ENCODE assay signal across 25 mouse cellular contexts in genomic region chr4:32408535-32408934, GRCm38 (mm10).
A peak's percentile ranks its signal among the peaks of the same experiment; 100 is the strongest.
DNase-seq lines count a peak whose midpoint lies in the region; ATAC-seq and TF ChIP-seq lines count a peak whose summit lies in the region.
"Had no signal": no experiment of that assay in that cellular context is flagged by ENCODE, and none has a peak within 500 bp of the region (broad histone marks: within the 10 kb centered on the region; RNA-seq: fewer than 3 reads in every experiment).

No protein-coding gene starts in this region.

- peak overlapping the region; percentile 24; the same call in 1 of the 2 replicates for H3K27ac ChIP-seq in kidney, adult 2 months (ENCODE audit: insufficient read depth, low read depth, low read length)
- no peak overlapping the region for H3K27ac ChIP-seq in midbrain, embryonic 10.5 days (replicated peaks)
- H3K27ac ChIP-seq: embryonic facial prominence, embryonic 13.5 days; forebrain, embryonic 10.5 days; forebrain, embryonic 12.5 days had no signal

- no peak overlapping the region for H3K4me3 ChIP-seq in kidney, adult 2 months (ENCODE audit: insufficient read depth, low read depth, low read length)
- H3K4me3 ChIP-seq in myocyte = no peak overlapping the region
- H3K4me3 ChIP-seq in midbrain, embryonic 10.5 days = no peak overlapping the region
- H3K4me3 ChIP-seq: embryonic facial prominence, embryonic 13.5 days; embryonic facial prominence, embryonic 15.5 days; erythroblast, embryonic 14.5 days; forebrain, embryonic 10.5 days; forebrain, embryonic 12.5 days had no signal

- no peaks in the 10 kb centered on the region for H3K27me3 ChIP-seq in kidney, adult 2 months (replicated peaks; ENCODE audit: control insufficient read depth, insufficient read depth, low read length)
- no peaks in the 10 kb centered on the region for H3K27me3 ChIP-seq in myocyte (ENCODE audit: control insufficient read depth, insufficient read depth, insufficient read length)
- H3K27me3 ChIP-seq in midbrain, embryonic 10.5 days (ENCODE audit: low read depth, poor library complexity, severe bottlenecking) = no peaks in the 10 kb centered on the region
- H3K27me3 ChIP-seq: embryonic facial prominence, embryonic 13.5 days; embryonic facial prominence, embryonic 15.5 days; forebrain, embryonic 12.5 days had no signal

- no peak for TF ChIP-seq CTCF in kidney, adult 2 months (conservative IDR thresholded peaks at IDR 0.05; ENCODE audit: insufficient read depth, insufficient read length, low read depth, low read length)

- H3K4me1 ChIP-seq in kidney, adult 2 months (ENCODE audit: control insufficient read depth, insufficient read depth, low read length) = peaks cover 11% of the 10 kb centered on the region
- peaks cover 17% of the 10 kb centered on the region for H3K4me1 ChIP-seq in midbrain, embryonic 10.5 days

- H3K9me3 ChIP-seq in midbrain, embryonic 10.5 days (replicated peaks) = no peaks in the 10 kb centered on the region
- H3K9me3 ChIP-seq: embryonic facial prominence, embryonic 13.5 days; embryonic facial prominence, embryonic 15.5 days; forebrain, embryonic 10.5 days; forebrain, embryonic 12.5 days; G1E had no signal

- H3K36me3 ChIP-seq in kidney, adult 2 months (ENCODE audit: control insufficient read depth, insufficient read depth, low read length) = no peaks in the 10 kb centered on the region
- no peaks in the 10 kb centered on the region for H3K36me3 ChIP-seq in myocyte (ENCODE audit: control insufficient read depth, insufficient read depth)
- H3K36me3 ChIP-seq in midbrain, embryonic 10.5 days = no peaks in the 10 kb centered on the region
- H3K36me3 ChIP-seq: embryonic facial prominence, embryonic 13.5 days; embryonic facial prominence, embryonic 15.5 days; forebrain, embryonic 10.5 days; forebrain, embryonic 12.5 days; G1E had no signal

- no peak for ATAC-seq in megakaryocyte progenitor cell, adult 5-6 weeks (replicated peaks; ENCODE audit: poor library complexity)
- ATAC-seq: activated CD4-positive, CD25-positive, alpha-beta regulatory T cell, adult 4 months; CD4-positive, CD25-positive, alpha-beta regulatory T cell, adult 4 months had no signal

- TF ChIP-seq POLR2A in kidney, adult 2 months (IDR thresholded peaks at IDR 0.05; ENCODE audit: low read depth, low read length) = no peak
- TF ChIP-seq POLR2A in myocyte (IDR thresholded peaks at IDR 0.05; ENCODE audit: insufficient read length, low read depth) = no peak

- 95% methylated on average over 8 of the region's 8 CpGs for WGBS in kidney, adult 2 months
- WGBS in midbrain, embryonic 10.5 days = 94% methylated on average over 8 of the region's 8 CpGs

- H3K79me2 ChIP-seq in myocyte (ENCODE audit: control insufficient read depth, insufficient read depth) = no peaks in the 10 kb centered on the region

- H3ac ChIP-seq in myocyte (ENCODE audit: control insufficient read depth, insufficient read length) = no peak overlapping the region

- no peak overlapping the region for H3K4me2 ChIP-seq in myocyte (ENCODE audit: low read depth)
- H3K4me2 ChIP-seq: embryonic facial prominence, embryonic 13.5 days; embryonic facial prominence, embryonic 15.5 days; forebrain, embryonic 12.5 days had no signal

- no peak for DNase-seq in kidney, adult 2 months
- no peak for DNase-seq in kidney, postnatal 10 days
- DNase-seq in 416B (ENCODE audit: low read depth) (peak; percentile 35), NIH3T3 (ENCODE audit: low read depth) (peak; percentile 63)
- no peak for DNase-seq in urinary bladder, postnatal 14 days (ENCODE audit: low spot score)
- no peak for DNase-seq in midbrain, embryonic 10.5 days (ENCODE audit: low spot score)
- DNase-seq: adrenal gland, adult 2 months; adrenal gland, postnatal 10 days; adrenal gland, postnatal 25 days; cerebellum, adult 11 months; cerebellum, adult 18-20 months; cerebellum, adult 8-10 months; cerebellum, adult 9-11 months; cerebellum, postnatal 36 days; embryo, embryonic 11 days had no signal

TF ChIP-seq in myocyte, 11 proteins besides CTCF, POLR2A, EP300 and RAD21:
- TF ChIP-seq REST (IDR thresholded peaks at IDR 0.05; ENCODE audit: insufficient read depth, insufficient read length) = no peak
- peak; percentile 55; the same call in 1 of the 2 replicates for TF ChIP-seq CEBPB (IDR thresholded peaks at IDR 0.05; ENCODE audit: insufficient read depth, poor library complexity, severe bottlenecking)

Comparison
In these comparisons a context has a peak if more than half of its experiments do, and no peak if none do; other contexts are left out.
1. DNase-seq: peak in 416B (single experiment) and NIH3T3 (single experiment); none in kidney, adult 2 months (single experiment), kidney, postnatal 10 days (single experiment), urinary bladder, postnatal 14 days (single experiment) and midbrain, embryonic 10.5 days (single experiment).